Mouse (Mus musculus) kidney, adult 2 months (tissue): ENCODE data around the gene Slc9a4. TPM values are rescaled to one million over a fixed set of nuclear protein-coding genes. Genes with fewer than 3 reads are reported as not detected.
"Not testable (repeated sequence)": the region's sequence is repeated elsewhere in the genome, so short reads cannot be mapped to it uniquely, and the experiment has no call there.

Experiments
- DNase-seq: peaks from one replicate; pipeline ENCODE4 v3.0.0; 2021
- H3K27ac ChIP-seq: fragments of 200-500 bp; 2 replicates; pipeline ENCODE4 v1.5.1; 2012; ENCODE audit warnings: low read depth, low read length, control low read depth, inconsistent platforms; ENCODE audit not compliant: insufficient read depth
- H3K27me3 ChIP-seq: fragments of 200-500 bp; replicated peaks from 2 replicates; pipeline ENCODE4 v1.6.1; 2012; ENCODE audit warnings: mild to moderate bottlenecking, moderate library complexity, low read length, inconsistent platforms; ENCODE audit not compliant: control insufficient read depth, insufficient read depth
- H3K36me3 ChIP-seq: fragments of 200-500 bp; 2 replicates; pipeline ENCODE4 v1.6.1; 2012; ENCODE audit warnings: mild to moderate bottlenecking, moderate library complexity, low read length, inconsistent platforms; ENCODE audit not compliant: control insufficient read depth, insufficient read depth
- H3K4me1 ChIP-seq: fragments of 200-500 bp; 2 replicates; pipeline ENCODE4 v1.6.1; 2011; ENCODE audit warnings: low read length; ENCODE audit not compliant: control insufficient read depth, insufficient read depth
- H3K4me3 ChIP-seq: fragments of 200-500 bp; 2 replicates; pipeline ENCODE4 v1.5.1; 2011; ENCODE audit warnings: mild to moderate bottlenecking, low read depth, low read length, control low read depth; ENCODE audit not compliant: insufficient read depth
- CTCF ChIP-seq: fragments of 200-500 bp; conservative IDR thresholded peaks from 2 replicates; pipeline ENCODE4 v1.5.1; 2011; ENCODE audit warnings: low read depth, mild to moderate bottlenecking, control low read depth, low read length, moderate library complexity, mixed read lengths; ENCODE audit not compliant: insufficient read depth, insufficient read length
- POLR2A ChIP-seq: fragments of 200-500 bp; IDR thresholded peaks from one replicate; pipeline ENCODE4 v1.6.1; 2011; ENCODE audit warnings: low read depth, low read length, control low read depth
- whole genome bisulfite sequencing: fragments of 180-500 bp; shearing (Covaris S2); methylation state at CpG from one replicate; pipeline ENCODE4 v1.1.7; 2018; 5-methylcytosine and 5-hydroxymethylcytosine counted together
- polyA plus RNA-seq: library from polyadenylated mRNA; depleted of rRNA; stranded (reverse); fragments of >200 nt; gene quantifications from 2 replicates; pipeline ENCODE4 v1.2.3, GENCODE M21; 2012; rRNA removed

Gene Slc9a4
- polyA plus RNA-seq, 1 experiment = 2.9 TPM

- 60% methylated on average over 12 of the region's 12 CpGs for WGBS
- no peaks in the 10 kb centered on the region for H3K27me3 ChIP-seq
Observed at GRCm38 (mm10) chr1:40665401-40666370, 85.8 kb downstream of the Slc9a4 start.

GRCm38 (mm10) chr1:40667442-40667841 is 87.6 kb downstream of the Slc9a4 start:
- not testable (repeated sequence) for H3K36me3 ChIP-seq, H3K4me3 ChIP-seq, DNase-seq, H3K4me1 ChIP-seq, H3K27me3 ChIP-seq, H3K27ac ChIP-seq
- 27% methylated on average over 3 of the region's 3 CpGs for WGBS

More at GRCm38 (mm10) chr1:40665401-40666370, 85.8 kb downstream of the Slc9a4 start:
- Histone ChIP-seq H3K4me1 (no peaks in the 10 kb centered on the region; the same call in 1 of the 2 replicates), H3K4me3 (no peak overlapping the region), H3K27ac (peak overlapping the region; percentile 6; the same call in 1 of the 2 replicates), H3K36me3 (no peaks in the 10 kb centered on the region)
- peak; percentile 41 for DNase-seq
- TF ChIP-seq POLR2A (no peak), CTCF (no peak)

- WGBS = 84% methylated on average over 3 of the region's 3 CpGs
- TF ChIP-seq CTCF (no peak), POLR2A (no peak)
Observed at GRCm38 (mm10) chr1:40670025-40670424, 90.1 kb downstream of the Slc9a4 start.

GRCm38 (mm10) chr1:40671490-40671889 is 91.6 kb downstream of the Slc9a4 start:
- no peak overlapping the region for H3K27ac ChIP-seq
- H3K4me3 ChIP-seq = no peak overlapping the region
- 97% methylated on average over 4 of the region's 4 CpGs for WGBS
- no peaks in the 10 kb centered on the region for H3K36me3 ChIP-seq
- no peak for DNase-seq
- no peaks in the 10 kb centered on the region for H3K4me1 ChIP-seq
- H3K27me3 ChIP-seq = no peaks in the 10 kb centered on the region
- TF ChIP-seq CTCF = no peak
- no peak for TF ChIP-seq POLR2A

More at GRCm38 (mm10) chr1:40670025-40670424, 90.1 kb downstream of the Slc9a4 start:
- DNase-seq = no peak
- Histone ChIP-seq H3K27me3 (no peaks in the 10 kb centered on the region), H3K4me3 (no peak overlapping the region), H3K27ac (no peak overlapping the region), H3K36me3 (no peaks in the 10 kb centered on the region), H3K4me1 (no peaks in the 10 kb centered on the region; the same call in 1 of the 2 replicates)

- no peak; the same call in 1 of the 2 replicates for TF ChIP-seq CTCF
- TF ChIP-seq POLR2A = no peak
- DNase-seq = peak; percentile 28
- Histone ChIP-seq H3K4me3 (no peak overlapping the region), H3K4me1 (peaks cover 4% of the 10 kb centered on the region; the same call in 1 of the 2 replicates), H3K36me3 (no peaks in the 10 kb centered on the region), H3K27me3 (no peaks in the 10 kb centered on the region), H3K27ac (no peak overlapping the region)
- WGBS = 35% methylated on average over 5 of the region's 5 CpGs
Observed at GRCm38 (mm10) chr1:40677306-40677705, 97.4 kb downstream of the Slc9a4 start.

Other genes with a start within 250 kb of the Slc9a4 start
- gene Il1rl1, start 150.5 kb upstream of the Slc9a4 start, polyA plus RNA-seq = 0.28 and 0.64 TPM in 2 replicates
- 0.34 and 0.58 TPM in 2 replicates for gene Il18r1, start 114.5 kb upstream of the Slc9a4 start, polyA plus RNA-seq
- 0.11 and 0.30 TPM in 2 replicates for gene Il18rap, start 64.7 kb upstream of the Slc9a4 start, polyA plus RNA-seq
- 14.5 and 23.7 TPM in 2 replicates for gene Slc9a2, start 100.5 kb downstream of the Slc9a4 start, polyA plus RNA-seq
- 10.9 and 13.4 TPM in 2 replicates for gene Mfsd9, start 210.6 kb downstream of the Slc9a4 start, polyA plus RNA-seq
- 0.95 and 2.4 TPM in 2 replicates for gene Tmem182, start 225.5 kb downstream of the Slc9a4 start, polyA plus RNA-seq